Mouse (Mus musculus) cortical plate, adult 2 months (tissue): ENCODE data around the gene Bptf.
"Not testable (repeated sequence)": the region's sequence is repeated elsewhere in the genome, so short reads cannot be mapped to it uniquely, and the experiment has no call there.

Experiments used
- CTCF ChIP-seq: fragments of 200-500 bp; IDR thresholded peaks from 2 replicates; pipeline ENCODE4 v1.5.1; 2011; ENCODE audit warnings: mild to moderate bottlenecking, control low read depth, low read length; ENCODE audit not compliant: insufficient read depth; ENCODE audit errors: extremely low read depth
- POLR2A ChIP-seq: fragments of 200-500 bp; IDR thresholded peaks from 2 replicates; pipeline ENCODE4 v1.6.1; 2011; ENCODE audit warnings: mild to moderate bottlenecking, low read length, control low read depth; ENCODE audit not compliant: insufficient read depth; ENCODE audit errors: extremely low read depth

GRCm38 (mm10) chr11:107019722-107020121 lies 112.2 kb downstream of the Bptf start:
- not testable (repeated sequence) for TF ChIP-seq CTCF, POLR2A
